Mouse (Mus musculus) limb, embryonic 14.5 days (tissue): ENCODE measurements around the gene Cdh22. TPM values are rescaled to one million over a fixed set of nuclear protein-coding genes. Genes with fewer than 3 reads are reported as not detected.

Experiments
- ATAC-seq: fragments of 200-750 bp; cut with Nextera tagmentation; 2 replicates; pipeline ENCODE4 v1.8.0; 2017; ENCODE audit warnings: low read depth, moderate number of reproducible peaks, moderate TSS enrichment; ENCODE audit not compliant: low FRiP score
- DNase-seq: peaks from one replicate; pipeline ENCODE4 v3.0.0-alpha.2; 2015; ENCODE audit warnings: low spot score
- H3K27ac ChIP-seq: fragments of 300-500 bp; sonication (generic); replicated peaks from 2 replicates; pipeline ENCODE4 v1.5.1; 2014; ENCODE audit warnings: low read depth, mild to moderate bottlenecking, low read length, moderate library complexity, mixed read lengths
- H3K27me3 ChIP-seq: fragments of 300-500 bp; sonication (generic); 2 replicates; pipeline ENCODE4 v1.6.1; 2014; ENCODE audit warnings: low read length, mixed read lengths; ENCODE audit not compliant: control insufficient read depth, insufficient read depth
- H3K36me3 ChIP-seq: fragments of 300-500 bp; sonication (generic); 2 replicates; pipeline ENCODE4 v1.6.1; 2014; ENCODE audit warnings: mild to moderate bottlenecking, low read length, moderate library complexity, mixed read lengths; ENCODE audit not compliant: control insufficient read depth, insufficient read depth
- H3K4me1 ChIP-seq: fragments of 300-500 bp; sonication (generic); 2 replicates; pipeline ENCODE4 v1.6.1; 2014; ENCODE audit warnings: antibody characterized with exemption, low read length, mixed read lengths; ENCODE audit not compliant: control insufficient read depth, insufficient read depth
- H3K4me2 ChIP-seq: fragments of 300-500 bp; sonication (generic); replicated peaks from 2 replicates; pipeline ENCODE4 v1.6.1; 2014; ENCODE audit warnings: low read depth, mild to moderate bottlenecking, low read length, moderate library complexity; ENCODE audit not compliant: severe bottlenecking
- H3K4me3 ChIP-seq: fragments of 300-500 bp; sonication (generic); replicated peaks from 2 replicates; pipeline ENCODE4 v1.5.1; 2014; ENCODE audit warnings: low read length
- H3K9ac ChIP-seq: fragments of 300-500 bp; sonication (generic); 2 replicates; pipeline ENCODE4 v1.6.1; 2014; ENCODE audit warnings: mild to moderate bottlenecking, low read depth, low read length, moderate library complexity; ENCODE audit not compliant: severe bottlenecking
- H3K9me3 ChIP-seq: fragments of 300-500 bp; sonication (generic); 2 replicates; pipeline ENCODE4 v1.6.1; 2016; ENCODE audit warnings: low read length; ENCODE audit not compliant: control insufficient read depth
- POLR2A ChIP-seq: fragments of 200-500 bp; IDR thresholded peaks from 2 replicates; pipeline ENCODE4 v1.8.0; 2012; ENCODE audit warnings: inconsistent platforms, mild to moderate bottlenecking, moderate library complexity, borderline replicate concordance; ENCODE audit not compliant: insufficient read depth, insufficient read length; ENCODE audit errors: extremely low read depth
- WGBS: fragments of 180-500 bp; shearing (Covaris S2); extraction: QIAGEN DNeasy Blood & Tissue Kit; methylation state at CpG from one replicate; pipeline ENCODE4 v1.1.7; 2014; 5-methylcytosine and 5-hydroxymethylcytosine counted together
- polyA plus RNA-seq, 2 experiments: library from polyadenylated mRNA; depleted of rRNA in 1 of 2; stranded (reverse) in 1 of 2; unstranded in 1 of 2; fragments of >200 nt; fragmentation: Nextera tagmentation in 1 of 2; extraction: Ambion mirVana in 1 of 2; gene quantifications; 2 replicates each; pipeline versions ENCODE4 v1.2.1 to v1.2.3; 2012 to 2014

The Cdh22 gene
- polyA plus RNA-seq, 2 experiments: 0.30 to 0.40 TPM

GRCm38 (mm10) chr2:165133566-165133965, 101.1 kb downstream of the Cdh22 start:
- 0 out of 2 replicates have a peak, but pooled peaks cover 5% of the 10 kb centered on the region for H3K27me3 ChIP-seq
- H3K4me2 ChIP-seq: peak overlapping the region; percentile 25; the same call in 1 of the 2 replicates
- H3K4me3 ChIP-seq: no peak overlapping the region
- H3K36me3 ChIP-seq: no peaks in the 10 kb centered on the region
- 1% methylated on average over 14 of the region's 15 CpGs for WGBS
- ATAC-seq (no peak), DNase-seq (no peak)
- TF ChIP-seq POLR2A: no peak
- H3K4me1 ChIP-seq: peaks cover 9% of the 10 kb centered on the region
- no peak overlapping the region for H3K9ac ChIP-seq
- H3K9me3 ChIP-seq: no peaks in the 10 kb centered on the region
- H3K27ac ChIP-seq: no peak overlapping the region

DNA sequence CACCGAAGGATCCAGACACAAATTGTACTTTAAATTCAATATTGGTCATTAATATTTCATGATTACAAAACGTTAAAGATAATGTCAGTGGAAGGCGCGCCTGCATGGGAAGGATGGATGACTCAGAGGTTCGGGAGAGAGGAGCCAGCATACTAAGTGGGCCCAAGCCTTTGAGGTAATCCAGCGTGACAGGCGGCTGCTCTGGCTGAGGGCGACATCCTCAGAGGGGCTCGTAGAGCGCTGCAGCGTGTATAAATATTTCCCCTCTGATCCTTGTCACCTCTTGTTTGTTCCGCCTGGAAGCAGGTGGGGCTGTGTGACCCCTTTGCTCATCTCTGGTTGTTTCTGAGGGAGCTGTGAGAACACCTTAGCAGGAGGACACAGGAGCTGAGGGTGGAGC, 103.2 kb downstream of the Cdh22 start:
- no peak overlapping the region for H3K9ac ChIP-seq
- no peak for ATAC-seq
- no peaks in the 10 kb centered on the region for H3K36me3 ChIP-seq
- no peak overlapping the region for H3K4me3 ChIP-seq
- WGBS: 48% methylated on average over 12 of the region's 12 CpGs
- peaks cover 3% of the 10 kb centered on the region; the same call in 1 of the 2 replicates for H3K4me1 ChIP-seq
- H3K9me3 ChIP-seq: no peaks in the 10 kb centered on the region
- no peak overlapping the region for H3K4me2 ChIP-seq
- no peak for TF ChIP-seq POLR2A
- no peak for DNase-seq
- 0 out of 2 replicates have a peak, but pooled peaks cover 5% of the 10 kb centered on the region for H3K27me3 ChIP-seq
- H3K27ac ChIP-seq: no peak overlapping the region

DNA sequence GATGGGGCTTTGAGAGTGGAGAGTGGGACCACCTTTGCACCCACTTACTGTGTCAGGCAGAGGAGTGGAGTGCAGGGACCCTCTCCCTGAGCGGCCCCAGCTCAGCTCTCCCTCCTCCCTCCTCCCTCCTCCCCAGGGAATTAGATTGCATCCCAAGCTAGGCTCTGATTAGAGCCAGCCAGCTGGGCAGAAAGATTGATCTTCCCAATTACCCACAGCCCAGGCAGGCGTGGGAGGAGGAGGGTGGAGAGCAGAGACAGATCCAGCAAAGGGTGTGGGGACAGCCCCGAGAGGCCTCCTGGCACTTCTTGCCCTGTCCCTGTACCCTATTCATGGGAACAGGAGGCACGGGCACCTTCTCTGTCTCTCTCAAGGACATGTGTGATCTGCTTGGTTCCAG, 105.5 kb downstream of the Cdh22 start:
- Histone ChIP-seq H3K27ac (no peak overlapping the region), H3K36me3 (no peaks in the 10 kb centered on the region), H3K4me3 (no peak overlapping the region), H3K4me1 (no peaks in the 10 kb centered on the region), H3K9me3 (no peaks in the 10 kb centered on the region), H3K9ac (no peak overlapping the region), H3K4me2 (no peak overlapping the region), H3K27me3 (peaks cover 5% of the 10 kb centered on the region; the same call in 1 of the 2 replicates)
- ATAC-seq: no peak
- WGBS: 43% methylated on average over 4 of the region's 4 CpGs
- DNase-seq: no peak
- no peak for TF ChIP-seq POLR2A

GRCm38 (mm10) chr2:165126896-165127562, 107.6 kb downstream of the Cdh22 start:
- H3K36me3 ChIP-seq: no peaks in the 10 kb centered on the region
- no peak for TF ChIP-seq POLR2A
- H3K9ac ChIP-seq: no peak overlapping the region
- no peaks in the 10 kb centered on the region for H3K4me1 ChIP-seq
- H3K27ac ChIP-seq: no peak overlapping the region
- no peaks in the 10 kb centered on the region; the same call in 1 of the 2 replicates for H3K27me3 ChIP-seq
- ATAC-seq: no peak
- no peak overlapping the region for H3K4me2 ChIP-seq
- DNase-seq: no peak
- 21% methylated on average over 10 of the region's 10 CpGs for WGBS
- no peak overlapping the region for H3K4me3 ChIP-seq
- no peaks in the 10 kb centered on the region for H3K9me3 ChIP-seq

DNA sequence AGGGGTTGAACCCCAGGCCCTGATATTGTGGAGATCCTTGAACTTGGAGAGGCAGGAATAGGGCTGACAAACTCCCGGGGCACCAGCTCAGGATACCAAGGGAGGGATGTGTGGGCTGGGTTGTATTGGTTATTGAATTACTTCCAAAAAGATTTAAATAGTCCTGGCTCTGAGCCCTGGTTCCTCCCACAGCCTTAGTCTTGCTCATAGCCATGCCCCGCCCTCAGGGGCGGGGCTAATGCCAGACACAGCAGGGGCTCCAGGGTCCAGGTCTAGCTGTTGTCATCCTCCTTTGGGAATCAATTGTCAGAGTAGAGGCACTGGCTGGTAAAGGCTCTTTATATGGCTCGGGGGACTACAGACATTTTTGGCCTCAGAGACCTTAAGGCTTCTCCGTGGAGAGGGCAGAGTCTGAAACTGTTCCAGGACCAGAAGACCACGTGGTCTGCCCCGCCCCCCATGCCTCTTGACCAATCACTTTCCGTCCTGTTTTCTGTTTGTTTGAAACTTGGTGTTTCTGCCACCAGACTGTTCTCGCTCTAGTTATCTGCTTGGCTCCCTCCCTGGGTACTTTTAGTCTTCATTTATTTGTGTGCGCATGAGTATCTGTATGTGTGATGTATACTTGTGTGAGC, 113.3 kb downstream of the Cdh22 start:
- DNase-seq (peak; percentile 42), ATAC-seq (no peak)
- Histone ChIP-seq H3K27ac (no peak overlapping the region), H3K9me3 (no peaks in the 10 kb centered on the region), H3K4me1 (no peaks in the 10 kb centered on the region), H3K27me3 (peaks cover 13% of the 10 kb centered on the region; the same call in 1 of the 2 replicates), H3K4me3 (no peak overlapping the region), H3K4me2 (no peak overlapping the region), H3K36me3 (no peaks in the 10 kb centered on the region), H3K9ac (no peak overlapping the region)
- 31% methylated on average over 10 of the region's 10 CpGs for WGBS
- TF ChIP-seq POLR2A: no peak
